Mouse (Mus musculus): ENCODE results near the gene Btg1. TPM values are rescaled to one million over a fixed set of nuclear protein-coding genes. Genes with fewer than 3 reads are reported as not detected.

Gene Btg1
- 10 to 100 TPM; 45.9 to 54.3 TPM for total RNA-seq (2021)

DNA sequence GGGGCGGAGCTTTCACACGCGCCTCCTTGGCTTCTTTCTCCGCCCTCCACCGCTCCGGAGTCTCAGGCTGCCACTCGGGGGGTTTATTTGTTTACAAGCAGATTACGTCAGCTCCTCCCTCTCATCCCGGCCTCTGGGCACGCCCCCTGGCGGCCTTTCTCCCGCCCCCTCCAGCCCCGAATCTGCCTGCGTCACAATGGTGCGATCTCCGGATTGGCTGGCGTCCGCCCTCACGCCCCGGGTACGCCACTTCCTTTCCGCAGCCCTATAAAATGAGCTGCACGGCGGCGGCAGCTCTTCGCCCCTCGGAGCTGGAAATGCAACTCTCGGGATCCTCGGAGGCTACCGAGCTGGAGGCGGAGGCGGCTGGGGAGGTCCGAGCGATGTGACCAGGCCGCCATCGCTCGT lies at the start of gene Btg1:
Gene Btg1, plus strand, starts transcription at position 298 of the 408 bp plus-strand sequence.
- peak; percentile 98 to 100 for DNase-seq
- intact Hi-C loops (cut with DNase I), result loop anchor here (2.0 to 5.0 kb wide), 5 partner anchors 134 to 1054 kb away; partner anchors contain the start of gene Nudt4

GRCm38 (mm10) chr10:96569469-96569868 lies 47.3 kb upstream of the Btg1 start:
- intact Hi-C loops (cut with DNase I), result no loop called here
- DNase-seq, result no peak

- no peak for DNase-seq
- intact Hi-C loops (cut with DNase I), result no loop called here
These were observed 45.6 kb upstream of the Btg1 start for GRCm38 (mm10) chr10:96571176-96571575.

- intact Hi-C loops (cut with DNase I), result no loop called here
- no peak for DNase-seq
These were observed 42.0 kb upstream of the Btg1 start for GRCm38 (mm10) chr10:96574786-96575185.

DNA sequence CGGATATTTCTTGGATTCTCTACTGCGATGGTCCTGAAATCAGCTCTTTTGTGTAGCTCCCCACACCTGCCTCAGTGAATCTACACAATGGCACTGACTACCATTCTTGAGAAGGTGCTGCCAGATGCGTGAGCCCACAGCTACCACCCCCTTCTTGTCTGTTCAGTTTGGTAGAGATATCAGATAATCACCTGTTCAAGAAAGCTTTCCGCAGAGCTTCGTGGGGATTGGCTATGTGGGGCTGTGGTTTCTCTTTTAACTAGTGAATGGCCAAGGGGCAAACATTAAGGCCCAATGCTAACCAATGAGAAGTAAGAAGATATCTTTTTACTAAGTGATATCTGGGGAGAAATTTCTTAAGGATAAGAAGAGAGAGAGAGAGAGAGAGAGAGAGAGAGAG lies 41.5 kb upstream of the Btg1 start:
- intact Hi-C loops (cut with DNase I), result no loop called here
- DNase-seq, result no peak

DNA sequence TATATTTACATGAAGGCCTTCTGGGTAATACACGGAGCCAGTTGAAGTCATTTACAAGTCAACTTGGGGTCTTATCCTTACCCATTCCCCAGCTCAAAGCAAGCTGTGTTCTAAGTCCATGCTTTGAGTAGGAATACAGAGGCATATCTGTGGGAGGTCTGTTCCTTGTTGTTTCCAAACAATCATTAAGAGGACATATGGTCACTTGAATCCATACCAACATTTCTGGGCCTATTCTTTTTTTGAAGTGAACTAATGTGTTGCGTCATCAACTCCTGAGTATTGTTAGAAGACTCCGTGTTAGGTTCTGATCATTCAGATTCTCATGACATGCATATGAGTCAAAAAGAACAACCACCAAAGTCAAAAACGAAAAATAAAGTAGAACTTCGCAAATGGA lies 37.9 kb upstream of the Btg1 start:
- DNase-seq, result no peak
- intact Hi-C loops (cut with DNase I), result no loop called here

DNA sequence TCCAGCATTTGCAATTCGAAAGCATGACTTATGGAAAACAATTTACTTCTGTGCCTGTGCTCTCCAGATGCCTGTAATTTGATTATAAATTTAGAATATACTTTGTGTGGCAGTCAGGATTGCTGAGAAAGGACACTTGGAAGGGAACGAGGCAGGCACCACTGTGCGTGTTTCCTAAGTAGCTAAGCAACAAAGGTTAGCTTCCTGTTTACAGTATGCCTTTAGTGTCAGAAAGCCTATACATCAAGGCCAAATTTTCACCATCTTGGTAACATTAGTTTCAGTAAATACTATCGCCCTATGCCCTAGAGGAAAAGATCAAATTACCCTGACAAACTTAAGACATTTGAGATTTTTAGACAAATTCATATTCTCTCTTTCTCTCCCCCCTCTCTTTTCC lies 37.4 kb upstream of the Btg1 start:
- intact Hi-C loops (cut with DNase I), result no loop called here
- no peak for DNase-seq

DNA sequence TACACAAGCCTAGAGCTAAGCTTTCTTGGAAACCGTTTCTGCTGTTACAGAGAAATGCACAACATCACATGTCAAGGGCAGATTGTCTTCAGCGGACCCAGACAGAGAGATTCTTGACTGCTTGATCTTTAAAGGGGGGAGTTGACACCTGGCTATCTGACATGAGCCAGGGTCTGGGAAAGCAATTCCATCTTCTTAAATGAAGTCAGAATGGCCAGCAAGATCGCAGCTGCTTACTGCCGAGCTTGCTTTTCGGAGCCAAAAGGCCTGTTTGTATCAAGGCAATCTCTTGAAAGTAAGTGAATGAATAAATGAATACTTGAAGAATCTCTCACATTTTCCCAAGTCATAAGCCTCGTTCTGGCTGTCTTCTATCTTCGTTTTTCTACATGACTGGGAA lies 36.6 kb upstream of the Btg1 start:
- intact Hi-C loops (cut with DNase I), result no loop called here
- no peak for DNase-seq

DNA sequence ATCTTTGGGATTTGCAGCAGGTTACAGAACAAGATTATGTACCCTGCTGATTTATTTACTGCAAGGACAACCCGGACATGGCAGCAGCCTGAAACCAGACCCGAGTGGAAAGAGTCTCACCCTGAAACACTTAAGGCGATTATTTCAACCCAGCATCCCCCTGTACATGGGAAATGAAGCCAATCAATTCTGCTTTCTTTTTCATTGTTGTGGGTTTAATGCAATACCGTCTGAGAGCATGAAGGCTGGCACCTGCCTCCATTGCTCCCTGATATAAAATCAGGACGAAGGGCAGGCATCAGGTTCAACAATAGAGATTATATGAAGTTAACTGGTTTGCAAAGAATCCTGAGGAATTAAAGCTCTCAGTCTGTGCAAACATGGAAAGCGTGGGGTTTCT lies 35.6 kb upstream of the Btg1 start:
- intact Hi-C loops (cut with DNase I), result no loop called here

DNA sequence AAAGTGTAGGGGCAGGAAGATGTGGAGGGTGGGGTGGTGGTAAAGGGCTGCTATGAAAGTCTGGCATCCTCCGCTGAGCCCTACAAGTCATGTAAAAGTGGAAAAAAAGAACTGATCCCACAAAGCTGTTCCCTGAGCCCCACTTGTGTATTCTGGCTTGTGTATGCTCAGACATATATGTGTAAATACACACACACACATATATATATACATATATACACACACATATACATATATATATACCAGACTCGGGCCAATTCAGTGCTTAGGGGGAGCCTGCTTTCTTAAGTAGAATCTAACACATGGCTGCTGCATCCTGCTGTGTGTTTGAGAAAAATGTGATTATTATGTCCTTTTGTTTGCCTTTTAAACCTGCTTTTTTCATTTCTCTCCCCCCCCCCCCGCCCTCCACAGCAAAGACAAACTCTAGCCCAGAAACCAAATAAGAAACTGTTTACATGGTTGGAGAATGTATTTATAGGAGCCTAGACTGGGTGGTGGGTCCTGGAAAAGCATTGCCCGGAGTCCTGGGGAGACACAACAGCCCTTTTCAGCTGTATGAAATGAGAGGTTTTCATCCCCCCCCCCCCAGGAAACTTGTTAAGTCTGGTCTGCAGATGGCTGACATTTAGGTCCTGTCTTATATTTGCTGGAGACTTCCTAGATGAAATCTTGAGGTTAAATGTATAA lies 30.5 kb upstream of the Btg1 start:
- no peak for DNase-seq
- intact Hi-C loops (cut with DNase I), result no loop called here

More for the DNA sequence above, 35.6 kb upstream of the Btg1 start:
- no peak for DNase-seq

DNA sequence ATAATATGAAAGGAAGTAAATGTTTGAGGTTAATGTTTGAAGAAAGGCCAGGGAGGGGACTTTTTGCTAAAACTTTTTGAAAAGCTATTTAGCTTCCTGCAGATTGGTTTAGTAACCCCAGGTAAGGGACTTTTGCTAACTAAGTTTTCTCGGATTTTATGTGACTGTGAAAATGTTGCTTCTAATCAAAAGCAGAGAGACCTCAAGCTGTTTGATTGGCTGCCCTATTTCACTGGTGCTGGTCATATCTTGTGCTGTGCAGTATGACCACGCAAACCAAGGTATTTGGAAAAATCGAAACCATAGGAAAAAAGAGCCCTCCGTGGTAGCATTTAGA lies 30.0 kb upstream of the Btg1 start:
- intact Hi-C loops (cut with DNase I), result no loop called here
- DNase-seq, result no peak

GRCm38 (mm10) chr10:96588233-96588632 lies 28.6 kb upstream of the Btg1 start:
- DNase-seq, result no peak
- intact Hi-C loops (cut with DNase I), result no loop called here

DNA sequence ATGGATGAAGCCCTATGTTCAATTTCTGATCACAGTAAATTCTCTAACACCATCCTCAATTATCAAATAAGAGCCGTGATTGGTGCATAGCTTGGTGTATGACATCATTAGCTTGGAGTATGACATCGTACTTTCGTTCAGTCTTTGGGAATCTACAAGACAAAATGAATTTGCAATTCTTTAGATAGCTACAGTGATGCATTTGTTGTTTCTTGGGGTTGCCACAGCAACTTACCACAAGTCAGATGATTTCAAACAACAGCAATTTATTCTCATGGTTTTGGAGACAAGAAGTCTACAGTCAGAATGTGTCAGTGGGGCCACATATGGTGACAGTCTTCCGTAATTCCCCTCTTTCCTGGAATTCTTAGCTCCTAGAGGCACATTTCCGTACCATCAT lies 27.0 kb upstream of the Btg1 start:
- no peak for DNase-seq
- intact Hi-C loops (cut with DNase I), result no loop called here

GRCm38 (mm10) chr10:96592089-96592488 lies 24.7 kb upstream of the Btg1 start:
- intact Hi-C loops (cut with DNase I), result no loop called here

GRCm38 (mm10) chr10:96595435-96596132 lies 21.2 kb upstream of the Btg1 start:
- intact Hi-C loops (cut with DNase I), result no loop called here
- no peak for DNase-seq

More at GRCm38 (mm10) chr10:96592089-96592488, 24.7 kb upstream of the Btg1 start:
- no peak for DNase-seq

DNA sequence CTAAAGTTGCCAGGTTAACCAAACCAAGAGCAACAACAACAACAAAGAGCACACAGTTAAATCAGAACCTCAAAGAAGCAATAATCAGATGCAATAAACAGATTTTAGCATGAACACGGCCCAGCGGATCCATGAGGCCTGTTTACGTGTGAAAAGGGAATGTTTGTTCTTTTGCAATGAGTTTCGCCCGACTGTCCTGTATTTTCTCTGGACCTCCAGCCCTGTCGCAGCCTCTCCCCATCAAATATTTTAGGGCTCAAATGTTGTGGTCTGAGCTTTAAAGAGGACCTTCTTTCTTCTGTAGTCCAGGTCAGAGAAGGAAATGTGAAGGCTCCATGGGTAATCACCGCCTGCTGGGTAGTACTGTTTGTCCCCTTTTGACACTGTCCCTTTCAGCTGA lies 20.4 kb upstream of the Btg1 start:
- no peak for DNase-seq
- intact Hi-C loops (cut with DNase I), result no loop called here

DNA sequence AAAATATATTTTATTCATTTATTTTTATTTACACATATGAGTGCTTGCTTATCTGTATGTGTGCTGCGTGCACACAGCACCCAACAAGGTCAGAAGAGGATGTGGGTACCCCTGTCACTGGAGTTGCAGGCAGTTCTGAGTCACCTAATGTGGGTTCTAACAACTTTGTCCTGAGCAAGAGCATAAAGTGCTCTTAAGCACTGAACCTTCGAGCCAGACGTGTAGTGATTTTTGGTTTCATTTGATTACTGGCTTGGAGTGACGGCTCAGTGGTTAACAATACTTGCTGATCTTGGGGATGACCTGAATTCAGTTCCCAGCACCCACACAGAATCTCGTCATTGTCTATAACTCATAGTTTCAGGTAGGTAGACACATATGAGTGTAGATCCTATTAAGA lies 17.2 kb upstream of the Btg1 start:
- no peak for DNase-seq
- intact Hi-C loops (cut with DNase I), result no loop called here

GRCm38 (mm10) chr10:96601670-96602069 lies 15.1 kb upstream of the Btg1 start:
- DNase-seq, result no peak
- intact Hi-C loops (cut with DNase I), result no loop called here

GRCm38 (mm10) chr10:96602339-96602738 lies 14.5 kb upstream of the Btg1 start:
- intact Hi-C loops (cut with DNase I), result no loop called here

GRCm38 (mm10) chr10:96605168-96605567 lies 11.6 kb upstream of the Btg1 start:
- intact Hi-C loops (cut with DNase I), result no loop called here
- no peak for DNase-seq

More at GRCm38 (mm10) chr10:96602339-96602738, 14.5 kb upstream of the Btg1 start:
- no peak for DNase-seq

GRCm38 (mm10) chr10:96605856-96606255 lies 10.9 kb upstream of the Btg1 start:
- intact Hi-C loops (cut with DNase I), result no loop called here
- no peak for DNase-seq

- intact Hi-C loops (cut with DNase I), result no loop called here
These were observed 9.1 kb upstream of the Btg1 start for GRCm38 (mm10) chr10:96607617-96608185.

More at GRCm38 (mm10) chr10:96607617-96608185, 9.1 kb upstream of the Btg1 start:
- no peak for DNase-seq

Data from heart, postnatal 36 days (tissue).